Mouse (Mus musculus): Measurements from ENCODE around the gene Ralgps2. TPM values are rescaled to one million over a fixed set of nuclear protein-coding genes. Genes with fewer than 3 reads are reported as not detected.
A peak's percentile ranks its signal among the peaks of the same experiment; 100 is the strongest.

Gene Ralgps2
- total and polyA plus RNA-seq, 2 experiments from 2014 or later: 68.8 to 70.4 TPM

DNA sequence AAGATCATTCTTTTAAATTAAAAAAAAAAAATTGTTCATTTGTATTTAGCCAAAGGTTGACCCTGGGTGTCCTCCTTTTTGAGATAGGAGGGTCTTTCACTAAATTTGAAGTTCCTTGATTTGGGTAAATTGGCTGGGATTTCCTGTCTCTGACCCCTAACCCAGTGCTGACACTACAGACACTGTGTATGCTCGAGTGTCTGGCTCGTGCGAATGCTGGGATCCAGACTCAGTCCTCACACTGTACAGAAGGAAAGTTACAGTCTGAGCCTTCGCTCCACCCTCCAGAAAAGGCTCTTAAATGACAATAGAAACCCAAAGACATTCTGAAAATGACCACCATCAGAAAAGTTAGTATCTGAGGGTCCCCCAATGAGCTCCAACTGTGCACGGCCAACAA lies 86.6 kb downstream of the Ralgps2 start:
- no peak overlapping the region for H3K4me2 ChIP-seq (ENCODE audit: low read depth, low read length, poor library complexity, severe bottlenecking)
- 84% methylated on average over 5 of the region's 5 CpGs for WGBS
- H3K9me3 ChIP-seq (ENCODE audit: low read length): no peaks in the 10 kb centered on the region
- H3K4me3 ChIP-seq (ENCODE audit: low read depth, low read length): no peak overlapping the region
- ATAC-seq (ENCODE audit: low FRiP score) (no peak), DNase-seq (ENCODE audit: low spot score) (no peak)
- H3K27ac ChIP-seq (ENCODE audit: low read depth, low read length): no peak overlapping the region
- H3K4me1 ChIP-seq (ENCODE audit: insufficient read depth, low read length): no peaks in the 10 kb centered on the region
- no peaks in the 10 kb centered on the region for H3K27me3 ChIP-seq (ENCODE audit: insufficient read depth, low read length)
- TF ChIP-seq CTCF (IDR thresholded peaks at IDR 0.05): no peak
- H3K36me3 ChIP-seq (ENCODE audit: insufficient read depth, low read length): no peaks in the 10 kb centered on the region
- no peak overlapping the region for H3K9ac ChIP-seq (replicated peaks; ENCODE audit: low read length, poor library complexity, severe bottlenecking)

DNA sequence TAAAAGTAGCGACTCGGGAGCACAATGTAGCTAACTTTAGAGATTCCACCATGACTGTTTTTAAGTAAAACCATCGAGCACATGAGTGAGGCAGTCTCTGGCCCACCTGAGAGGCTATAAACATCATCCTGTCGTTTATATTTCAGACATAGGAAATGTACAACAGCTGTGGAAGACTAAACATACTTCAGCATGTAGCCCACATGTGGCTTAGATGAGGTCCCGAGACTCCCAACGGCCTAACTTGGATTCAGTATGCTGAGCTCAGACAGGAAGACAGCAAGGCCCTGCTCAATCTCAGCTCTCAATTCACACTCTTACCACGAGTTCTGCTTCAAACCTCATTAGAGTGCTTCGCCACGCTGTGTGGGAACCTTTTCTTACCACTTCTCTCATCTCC lies 87.0 kb downstream of the Ralgps2 start:
- no peak for ATAC-seq (ENCODE audit: low FRiP score)
- 81% methylated on average over 9 of the region's 9 CpGs for WGBS
- no peak for TF ChIP-seq CTCF (IDR thresholded peaks at IDR 0.05)

GRCm38 (mm10) chr1:156847098-156847497 lies 92.3 kb downstream of the Ralgps2 start:
- TF ChIP-seq CTCF (IDR thresholded peaks at IDR 0.05): no peak
- Histone ChIP-seq H3K9me3 (ENCODE audit: low read length) (no peaks in the 10 kb centered on the region), H3K9ac (replicated peaks; ENCODE audit: low read length, poor library complexity, severe bottlenecking) (no peak overlapping the region), H3K27me3 (ENCODE audit: insufficient read depth, low read length) (no peaks in the 10 kb centered on the region), H3K4me1 (ENCODE audit: insufficient read depth, low read length) (no peaks in the 10 kb centered on the region), H3K4me2 (ENCODE audit: low read depth, low read length, poor library complexity, severe bottlenecking) (no peak overlapping the region), H3K4me3 (ENCODE audit: low read depth, low read length) (no peak overlapping the region), H3K36me3 (ENCODE audit: insufficient read depth, low read length) (no peaks in the 10 kb centered on the region), H3K27ac (ENCODE audit: low read depth, low read length) (no peak overlapping the region)
- DNase-seq (ENCODE audit: low spot score) (no peak), ATAC-seq (ENCODE audit: low FRiP score) (no peak)
- WGBS: 82% methylated on average over 4 of the region's 4 CpGs

More for the DNA sequence above, 87.0 kb downstream of the Ralgps2 start:
- Histone ChIP-seq H3K4me2 (ENCODE audit: low read depth, low read length, poor library complexity, severe bottlenecking) (no peak overlapping the region), H3K9ac (replicated peaks; ENCODE audit: low read length, poor library complexity, severe bottlenecking) (no peak overlapping the region), H3K4me3 (ENCODE audit: low read depth, low read length) (no peak overlapping the region), H3K27ac (ENCODE audit: low read depth, low read length) (no peak overlapping the region), H3K36me3 (ENCODE audit: insufficient read depth, low read length) (no peaks in the 10 kb centered on the region), H3K27me3 (ENCODE audit: insufficient read depth, low read length) (no peaks in the 10 kb centered on the region), H3K9me3 (ENCODE audit: low read length) (no peaks in the 10 kb centered on the region), H3K4me1 (ENCODE audit: insufficient read depth, low read length) (no peaks in the 10 kb centered on the region)
- no peak for DNase-seq (ENCODE audit: low spot score)

- TF ChIP-seq CTCF (IDR thresholded peaks at IDR 0.05): no peak
- 84% methylated on average over 11 of the region's 11 CpGs for WGBS
Measured at GRCm38 (mm10) chr1:156841625-156842339, 97.6 kb downstream of the Ralgps2 start.

DNA sequence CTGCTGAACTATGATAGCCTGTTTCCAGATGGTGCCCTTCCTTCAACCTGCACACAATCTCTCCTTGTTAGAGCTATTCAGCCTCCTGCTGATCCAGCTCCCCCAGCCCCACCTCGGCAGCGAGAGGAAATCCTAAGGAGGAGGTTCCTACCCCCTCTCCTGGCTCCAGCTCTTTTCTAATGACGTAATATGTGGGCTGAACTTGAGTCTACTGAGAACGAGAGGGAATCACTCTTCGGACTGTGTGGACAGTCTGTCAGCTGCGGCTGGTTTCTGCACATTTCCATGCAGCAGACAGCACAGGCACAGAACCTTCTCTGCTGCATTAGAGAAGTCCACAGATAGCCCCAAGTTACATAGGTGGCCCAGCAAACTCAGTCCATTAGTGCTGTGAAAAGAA lies 100.7 kb downstream of the Ralgps2 start:
- Histone ChIP-seq H3K4me2 (ENCODE audit: low read depth, low read length, poor library complexity, severe bottlenecking) (peak overlapping the region; percentile 15; the same call in 1 of the 2 replicates), H3K9me3 (ENCODE audit: low read length) (no peaks in the 10 kb centered on the region), H3K4me1 (ENCODE audit: insufficient read depth, low read length) (0 out of 2 replicates have a peak, but pooled peaks cover 3% of the 10 kb centered on the region), H3K27ac (ENCODE audit: low read depth, low read length) (no peak overlapping the region), H3K36me3 (ENCODE audit: insufficient read depth, low read length) (no peaks in the 10 kb centered on the region), H3K27me3 (ENCODE audit: insufficient read depth, low read length) (no peaks in the 10 kb centered on the region), H3K9ac (replicated peaks; ENCODE audit: low read length, poor library complexity, severe bottlenecking) (no peak overlapping the region), H3K4me3 (ENCODE audit: low read depth, low read length) (no peak overlapping the region)
- ATAC-seq (ENCODE audit: low FRiP score): no peak
- DNase-seq (ENCODE audit: low spot score): peak; percentile 61
- 9% methylated on average over 6 of the region's 6 CpGs for WGBS
- TF ChIP-seq CTCF (IDR thresholded peaks at IDR 0.05): no peak

More at GRCm38 (mm10) chr1:156841625-156842339, 97.6 kb downstream of the Ralgps2 start:
- Histone ChIP-seq H3K9ac (replicated peaks; ENCODE audit: low read length, poor library complexity, severe bottlenecking) (no peak overlapping the region), H3K4me1 (ENCODE audit: insufficient read depth, low read length) (0 out of 2 replicates have a peak, but pooled peaks cover 3% of the 10 kb centered on the region), H3K4me2 (ENCODE audit: low read depth, low read length, poor library complexity, severe bottlenecking) (no peak overlapping the region), H3K27me3 (ENCODE audit: insufficient read depth, low read length) (no peaks in the 10 kb centered on the region), H3K9me3 (ENCODE audit: low read length) (no peaks in the 10 kb centered on the region), H3K27ac (ENCODE audit: low read depth, low read length) (no peak overlapping the region), H3K36me3 (ENCODE audit: insufficient read depth, low read length) (no peaks in the 10 kb centered on the region), H3K4me3 (ENCODE audit: low read depth, low read length) (no peak overlapping the region)
- ATAC-seq (ENCODE audit: low FRiP score): no peak
- no peak for DNase-seq (ENCODE audit: low spot score)

DNA sequence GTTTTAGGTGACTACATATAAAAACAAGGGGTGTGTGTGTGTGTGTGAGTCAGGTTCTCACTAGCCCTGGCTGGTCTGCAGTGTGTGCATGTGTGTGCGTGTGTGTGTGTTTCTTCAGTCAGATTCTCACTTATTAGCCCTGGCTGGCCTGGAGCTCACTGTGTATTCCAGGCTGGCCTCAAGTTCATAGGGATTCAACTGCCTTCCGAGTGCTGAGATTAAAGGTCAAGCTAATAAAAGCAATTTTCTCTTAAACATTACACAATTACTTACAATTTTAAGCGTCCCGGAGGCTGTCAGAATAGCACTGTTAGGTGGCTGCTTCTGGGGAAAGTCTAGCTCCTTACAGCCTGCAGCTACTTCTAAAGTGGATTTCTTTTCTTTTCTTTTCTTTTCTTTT lies 101.2 kb downstream of the Ralgps2 start, which contains the start of gene Angptl1:
Angptl1 (plus strand) TSS at position 386 of the 400 bp plus-strand sequence.
- no peaks in the 10 kb centered on the region for H3K9me3 ChIP-seq (ENCODE audit: low read length)
- no peak for DNase-seq (ENCODE audit: low spot score)
- no peak for ATAC-seq (ENCODE audit: low FRiP score)
- 0 out of 2 replicates have a peak, but pooled peaks cover 3% of the 10 kb centered on the region for H3K4me1 ChIP-seq (ENCODE audit: insufficient read depth, low read length)
- H3K4me3 ChIP-seq (ENCODE audit: low read depth, low read length): no peak within 1 kb of the TSS
- H3K9ac ChIP-seq (replicated peaks; ENCODE audit: low read length, poor library complexity, severe bottlenecking): no peak within 1 kb of the TSS
- 54% methylated on average over 4 of the region's 4 CpGs for WGBS
- H3K27me3 ChIP-seq (ENCODE audit: insufficient read depth, low read length): no peaks in the 10 kb centered on the region
- TF ChIP-seq CTCF (IDR thresholded peaks at IDR 0.05): no peak
- H3K36me3 ChIP-seq (ENCODE audit: insufficient read depth, low read length): no peaks in the 10 kb centered on the region
- peak within 1 kb of the TSS; percentile 15; the same call in 1 of the 2 replicates for H3K4me2 ChIP-seq (ENCODE audit: low read depth, low read length, poor library complexity, severe bottlenecking)
- H3K27ac ChIP-seq (ENCODE audit: low read depth, low read length): no peak within 1 kb of the TSS

Data from midbrain, postnatal 0 days (tissue).